Mouse (Mus musculus) midbrain, embryonic 12.5 days (tissue): ENCODE results near the gene Nus1. TPM values are rescaled to one million over a fixed set of nuclear protein-coding genes. Genes with fewer than 3 reads are reported as not detected.

Source experiments
- polyA plus RNA-seq: library from polyadenylated mRNA; unstranded; fragments of >200 nt; fragmentation: Nextera tagmentation; extraction: Ambion mirVana; gene quantifications from 2 replicates; pipeline ENCODE4 v1.2.1, GENCODE M21; 2016

Gene Nus1
- polyA plus RNA-seq, 1 experiment from 2014 or later = 18.8 TPM

Other genes starting within 250 kb of the Nus1 start
- gene Ros1, start 222.3 kb upstream of the Nus1 start, polyA plus RNA-seq = not detected in 2 replicates
- 19.3 and 21.0 TPM in 2 replicates for gene Dcbld1, start 183.9 kb upstream of the Nus1 start, polyA plus RNA-seq
- gene Gm26741, start 58.8 kb upstream of the Nus1 start, polyA plus RNA-seq = not detected in 2 replicates
- gene Gopc, start 35.4 kb upstream of the Nus1 start, polyA plus RNA-seq = 25.2 and 26.9 TPM in 2 replicates
- gene Nepn, start 28.6 kb upstream of the Nus1 start, polyA plus RNA-seq = not detected in 2 replicates